In genomic region chr5:137211114-137211829, GRCm38 (mm10) we compare ENCODE assay signal across 16 mouse cellular contexts. TPM values are rescaled to one million over a fixed set of nuclear protein-coding genes. Genes with fewer than 3 reads are reported as not detected.
A peak's percentile ranks its signal among the peaks of the same experiment; 100 is the strongest.
DNase-seq lines count a peak whose midpoint lies in the region; ATAC-seq lines count a peak whose summit lies in the region.
"Had no signal": no experiment of that assay in that cellular context is flagged by ENCODE, and none has a peak within 500 bp of the region (broad histone marks: within the 10 kb centered on the region; RNA-seq: fewer than 3 reads in every experiment).

No protein-coding gene starts in this region.

- no peak overlapping the region for H3K4me3 ChIP-seq in heart, embryonic 12.5 days
- no peak overlapping the region; the same call in 1 of the 2 replicates for H3K4me3 ChIP-seq in intestine, embryonic 15.5 days (replicated peaks)
- H3K4me3 ChIP-seq: hindbrain, embryonic 15.5 days; midbrain, embryonic 10.5 days; neural tube, embryonic 15.5 days had no signal

- intact Hi-C loops in gastrocnemius, postnatal 36 days (cut with DNase I), result no loop called here

- no peaks in the 10 kb centered on the region for H3K36me3 ChIP-seq in heart, embryonic 12.5 days
- H3K36me3 ChIP-seq in intestine, embryonic 15.5 days, result no peaks in the 10 kb centered on the region
- H3K36me3 ChIP-seq: hindbrain, embryonic 15.5 days; midbrain, embryonic 10.5 days; neural tube, embryonic 15.5 days had no signal

- no peaks in the 10 kb centered on the region for H3K9me3 ChIP-seq in heart, embryonic 12.5 days (replicated peaks)
- H3K9me3 ChIP-seq in intestine, embryonic 15.5 days, result no peaks in the 10 kb centered on the region
- H3K9me3 ChIP-seq: hindbrain, embryonic 15.5 days; midbrain, embryonic 10.5 days; neural tube, embryonic 15.5 days had no signal

- DNase-seq in heart, postnatal 4 days, result peak; percentile 12
- DNase-seq in retina, embryonic 14.5 days (ENCODE audit: low spot score), result peak; percentile 24
- no peak for DNase-seq in retina, postnatal 1 day
- DNase-seq in yolk sac, embryonic 10.5 days (ENCODE audit: low spot score), result peak; percentile 11
- no peak for DNase-seq in gastrocnemius, postnatal 36 days
- DNase-seq: cerebellum, adult 11 months; lung, adult 18-20 months; right cerebral cortex, adult 18-20 months had no signal

- no peak for ATAC-seq in heart, embryonic 12.5 days (ENCODE audit: insufficient number of reproducible peaks, low FRiP score)
- ATAC-seq in intestine, embryonic 15.5 days, result peak; percentile 95

- 10% methylated on average over 17 of the region's 17 CpGs for WGBS in heart, embryonic 12.5 days
- 11% methylated on average over 17 of the region's 17 CpGs for WGBS in intestine, embryonic 15.5 days

- H3K4me2 ChIP-seq in heart, embryonic 12.5 days, result no peak overlapping the region
- peak overlapping the region; percentile 37 for H3K4me2 ChIP-seq in intestine, embryonic 15.5 days (replicated peaks)
- H3K4me2 ChIP-seq: hindbrain, embryonic 15.5 days; neural tube, embryonic 15.5 days had no signal

- H3K27me3 ChIP-seq in heart, embryonic 12.5 days (replicated peaks), result peaks cover 22% of the 10 kb centered on the region
- H3K27me3 ChIP-seq in intestine, embryonic 15.5 days (replicated peaks), result no peaks in the 10 kb centered on the region
- H3K27me3 ChIP-seq: hindbrain, embryonic 15.5 days; neural tube, embryonic 15.5 days had no signal

- H3K27ac ChIP-seq in heart, embryonic 12.5 days (ENCODE audit: poor library complexity, severe bottlenecking), result no peak overlapping the region
- H3K27ac ChIP-seq in intestine, embryonic 15.5 days, result peak overlapping the region; percentile 48
- H3K27ac ChIP-seq: hindbrain, embryonic 15.5 days; neural tube, embryonic 15.5 days had no signal

- H3K9ac ChIP-seq in heart, embryonic 12.5 days, result no peak overlapping the region
- no peak overlapping the region for H3K9ac ChIP-seq in intestine, embryonic 15.5 days
- H3K9ac ChIP-seq: hindbrain, embryonic 15.5 days; neural tube, embryonic 15.5 days had no signal

- peaks cover 8% of the 10 kb centered on the region; the same call in 1 of the 2 replicates for H3K4me1 ChIP-seq in heart, embryonic 12.5 days (replicated peaks)
- H3K4me1 ChIP-seq in intestine, embryonic 15.5 days (replicated peaks), result 0 out of 2 replicates have a peak, but pooled peaks cover 3% of the 10 kb centered on the region
- H3K4me1 ChIP-seq: hindbrain, embryonic 15.5 days; neural tube, embryonic 15.5 days had no signal

RNA-seq across cellular contexts. Expression of gene Muc3a, which starts 0.9 kb away (rescaled TPM):
- under 1 TPM; 0.32 to 0.33 TPM for total RNA-seq in heart, postnatal 4 days (2021)
- 0.09 TPM in 1 of 2 replicates, not detected in the other for polyA plus RNA-seq in heart, embryonic 12.5 days (2016; fragmentation: Nextera tagmentation; extraction: Ambion mirVana)
- 15.3 and 15.4 TPM in 2 replicates for polyA plus RNA-seq in intestine, embryonic 15.5 days (2015; fragmentation: Nextera tagmentation; extraction: Ambion mirVana)
- under 1 TPM; 0.17 to 0.31 TPM for total RNA-seq in gastrocnemius, postnatal 36 days (2021)
- polyA plus RNA-seq: C2C12; heart, postnatal 0 days; limb, embryonic 11.5 days; midbrain, embryonic 10.5 days had no signal

Comparison
In these comparisons a context has a peak if more than half of its experiments do, and no peak if none do; other contexts are left out.
1. DNase-seq: peak in heart, postnatal 4 days (single experiment), retina, embryonic 14.5 days (single experiment) and yolk sac, embryonic 10.5 days (single experiment); none in retina, postnatal 1 day (single experiment) and gastrocnemius, postnatal 36 days (0 of 2).